Mouse (Mus musculus): ENCODE data around the gene Slc27a3. TPM values are rescaled to one million over a fixed set of nuclear protein-coding genes. Genes with fewer than 3 reads are reported as not detected.

Slc27a3 gene
- polyA plus RNA-seq, 1 experiment, result 0.08 TPM

GRCm38 (mm10) chr3:90340177-90340576 lies 49.6 kb downstream of the Slc27a3 start:
- H3K4me3 ChIP-seq (replicated peaks), result no peak overlapping the region
- peaks cover 5% of the 10 kb centered on the region for H3K4me1 ChIP-seq (ENCODE audit: control insufficient read depth)
- TF ChIP-seq GATA1 (IDR thresholded peaks at IDR 0.05; ENCODE audit: low read length) (no peak), TAL1 (IDR thresholded peaks at IDR 0.05; ENCODE audit: low read length) (no peak)
- no peaks in the 10 kb centered on the region for H3K27me3 ChIP-seq (ENCODE audit: control insufficient read depth)
- H3K36me3 ChIP-seq (ENCODE audit: control insufficient read depth), result peaks cover 27% of the 10 kb centered on the region
- no peaks in the 10 kb centered on the region for H3K9me3 ChIP-seq (ENCODE audit: control insufficient read depth, low read length)

- H3K36me3 ChIP-seq (ENCODE audit: control insufficient read depth), result peaks cover 19% of the 10 kb centered on the region
- no peaks in the 10 kb centered on the region for H3K9me3 ChIP-seq (ENCODE audit: control insufficient read depth, low read length)
- no peak overlapping the region for H3K4me3 ChIP-seq (replicated peaks)
- no peak for TF ChIP-seq GATA1 (IDR thresholded peaks at IDR 0.05; ENCODE audit: low read length)
- peaks cover 5% of the 10 kb centered on the region for H3K4me1 ChIP-seq (ENCODE audit: control insufficient read depth)
- no peaks in the 10 kb centered on the region for H3K27me3 ChIP-seq (ENCODE audit: control insufficient read depth)
Measured at GRCm38 (mm10) chr3:90338190-90338589, 51.5 kb downstream of the Slc27a3 start.

- H3K4me1 ChIP-seq (ENCODE audit: control insufficient read depth), result peaks cover 5% of the 10 kb centered on the region
Measured at GRCm38 (mm10) chr3:90335517-90335916, 54.2 kb downstream of the Slc27a3 start.

More at GRCm38 (mm10) chr3:90335517-90335916, 54.2 kb downstream of the Slc27a3 start:
- H3K27me3 ChIP-seq (ENCODE audit: control insufficient read depth), result no peaks in the 10 kb centered on the region
- no peaks in the 10 kb centered on the region for H3K9me3 ChIP-seq (ENCODE audit: control insufficient read depth, low read length)
- TF ChIP-seq TAL1 (IDR thresholded peaks at IDR 0.05; ENCODE audit: low read length) (no peak), GATA1 (IDR thresholded peaks at IDR 0.05; ENCODE audit: low read length) (no peak)
- H3K4me3 ChIP-seq (replicated peaks), result no peak overlapping the region
- peaks cover 4% of the 10 kb centered on the region for H3K36me3 ChIP-seq (ENCODE audit: control insufficient read depth)

Other genes starting within 250 kb of the Slc27a3 start
- gene Rps27, start 176.3 kb downstream of the Slc27a3 start, polyA plus RNA-seq (2012), result 25.9 and 30.7 TPM in 2 replicates
- 0.07 and 0.12 TPM in 2 replicates for gene Rab13, start 176.2 kb downstream of the Slc27a3 start, polyA plus RNA-seq (2012)
- gene Jtb, start 158.3 kb downstream of the Slc27a3 start, polyA plus RNA-seq (2012), result 3.9 and 4.3 TPM in 2 replicates
- gene Creb3l4, start 146.4 kb downstream of the Slc27a3 start, polyA plus RNA-seq (2012), result not detected in 2 replicates
- gene Slc39a1, start 141.8 kb downstream of the Slc27a3 start, polyA plus RNA-seq (2012), result 0.20 and 0.21 TPM in 2 replicates
- 2.9 and 3.3 TPM in 2 replicates for gene Crtc2, start 135.8 kb downstream of the Slc27a3 start, polyA plus RNA-seq (2012)
- gene Dennd4b, start 124.8 kb downstream of the Slc27a3 start, polyA plus RNA-seq (2012), result 1.1 and 1.3 TPM in 2 replicates
- 0.37 and 0.40 TPM in 2 replicates for gene Gatad2b, start 96.8 kb downstream of the Slc27a3 start, polyA plus RNA-seq (2012)
- 1.7 and 2.2 TPM in 2 replicates for gene Ints3, start 43.7 kb upstream of the Slc27a3 start, polyA plus RNA-seq (2012)
- 0.04 and 0.05 TPM in 2 replicates for gene Npr1, start 75.9 kb upstream of the Slc27a3 start, polyA plus RNA-seq (2012)
- 1.1 and 1.6 TPM in 2 replicates for gene Ilf2, start 86.2 kb upstream of the Slc27a3 start, polyA plus RNA-seq (2012)
- gene Snapin, start 101.1 kb upstream of the Slc27a3 start, polyA plus RNA-seq (2012), result 0.11 and 0.14 TPM in 2 replicates
- 7.2 and 8.0 TPM in 2 replicates for gene Chtop, start 119.6 kb upstream of the Slc27a3 start, polyA plus RNA-seq (2012)
- gene S100a1, start 124.5 kb upstream of the Slc27a3 start, polyA plus RNA-seq (2012), result 0.15 and 0.23 TPM in 2 replicates
- 0.67 and 0.76 TPM in 2 replicates for gene S100a13, start 124.5 kb upstream of the Slc27a3 start, polyA plus RNA-seq (2012)
- gene S100a14, start 136.9 kb upstream of the Slc27a3 start, polyA plus RNA-seq (2012), result not detected in 2 replicates
- 0.23 and 0.51 TPM in 2 replicates for gene S100a16, start 147.3 kb upstream of the Slc27a3 start, polyA plus RNA-seq (2012)
- gene S100a3, start 170.6 kb upstream of the Slc27a3 start, polyA plus RNA-seq (2012), result not detected in 2 replicates
- gene S100a2, start 200.3 kb upstream of the Slc27a3 start, polyA plus RNA-seq (2012), result not detected in 2 replicates
- gene Gm42674, start 212.0 kb upstream of the Slc27a3 start, polyA plus RNA-seq (2012), result not detected in 2 replicates
- not detected in 2 replicates for gene S100a4, start 213.8 kb upstream of the Slc27a3 start, polyA plus RNA-seq (2012)
- gene S100a5, start 218.6 kb upstream of the Slc27a3 start, polyA plus RNA-seq (2012), result not detected in 2 replicates
- gene S100a6, start 222.9 kb upstream of the Slc27a3 start, polyA plus RNA-seq (2012), result not detected in 2 replicates

All from erythroblast, embryonic 14.5 days (primary cell).